Mouse (Mus musculus) ES-E14 (cell line): ENCODE data around the gene Agap1. TPM values are rescaled to one million over a fixed set of nuclear protein-coding genes. Genes with fewer than 3 reads are reported as not detected.

Experiments
- DNase-seq: peaks from one replicate; pipeline ENCODE4 v3.0.0-alpha.2; 2013; ENCODE audit warnings: low read depth, low spot score
- H3K27ac ChIP-seq: 2 replicates; pipeline ENCODE4 v1.5.1; 2012; ENCODE audit warnings: low read depth, mild to moderate bottlenecking, low read length, moderate library complexity, mixed read lengths; ENCODE audit not compliant: poor library complexity, insufficient read depth, severe bottlenecking
- H3K36me3 ChIP-seq: 2 replicates; pipeline ENCODE4 v1.6.1; 2012; ENCODE audit warnings: mild to moderate bottlenecking, low read length, moderate library complexity, mixed read lengths; ENCODE audit not compliant: control insufficient read depth, poor library complexity, insufficient read depth, severe bottlenecking
- H3K4me1 ChIP-seq, 2 experiments: fragments of 150-350 bp in 1 of 2; sonication (generic) in 1 of 2; 2 replicates each; pipeline ENCODE4 v1.6.1; 2012; ENCODE audit warnings: low read length in 2 of 2, mild to moderate bottlenecking in 1 of 2, mixed read lengths in 1 of 2; ENCODE audit not compliant: control insufficient read depth in 2 of 2, insufficient read depth in 2 of 2, poor library complexity in 1 of 2
- H3K4me3 ChIP-seq, 2 experiments: fragments of 150-350 bp in 1 of 2; sonication (generic) in 1 of 2; 2 replicates each; pipeline ENCODE4 v1.5.1; 2012; ENCODE audit warnings: low read length in 2 of 2, low read depth in 1 of 2, mild to moderate bottlenecking in 1 of 2, mixed read lengths in 1 of 2; ENCODE audit not compliant: insufficient read depth in 1 of 2, poor library complexity in 1 of 2, severe bottlenecking in 1 of 2
- H3K9ac ChIP-seq: 2 replicates; pipeline ENCODE4 v1.6.1; 2012; ENCODE audit warnings: low read depth, mild to moderate bottlenecking, low read length, mixed read lengths; ENCODE audit not compliant: poor library complexity, insufficient read depth, severe bottlenecking
- H3K9me3 ChIP-seq: fragments of 150-350 bp; sonication (generic); 2 replicates; pipeline ENCODE4 v1.6.1; 2012; ENCODE audit warnings: low read depth, mild to moderate bottlenecking, low read length; ENCODE audit not compliant: control insufficient read depth, insufficient read depth
- CHD2 ChIP-seq: IDR thresholded peaks from 2 replicates; pipeline ENCODE4 v1.6.1; 2014; ENCODE audit warnings: mild to moderate bottlenecking, low read depth, low read length, inconsistent platforms
- HCFC1 ChIP-seq: IDR thresholded peaks from 2 replicates; pipeline ENCODE4 v1.6.1; 2012; ENCODE audit warnings: low read length, inconsistent platforms, borderline replicate concordance; ENCODE audit not compliant: insufficient read depth
- MAFK ChIP-seq: IDR thresholded peaks from 2 replicates; pipeline ENCODE4 v1.6.1; 2014; ENCODE audit warnings: mild to moderate bottlenecking, low read depth, low read length, inconsistent platforms; ENCODE audit not compliant: insufficient read depth
- ZC3H11A ChIP-seq: IDR thresholded peaks from 2 replicates; pipeline ENCODE4 v1.6.1; 2012; ENCODE audit warnings: low read depth, mild to moderate bottlenecking, inconsistent platforms, low read length, borderline replicate concordance
- ZNF384 ChIP-seq: IDR thresholded peaks from 2 replicates; pipeline ENCODE4 v1.6.1; 2012; ENCODE audit warnings: low read depth, low read length, inconsistent platforms
- in situ Hi-C, 2 experiments: fragments of 600-800 bp; cut with MboI; formaldehyde crosslinking; loops; one replicate each; pipeline ENCODE4 v1.15.1; 2025; ENCODE audit warnings: low sequenced_read_pairs in 2 of 2, inconsistent platforms in 1 of 2; ENCODE audit not compliant: unreplicated experiment in 2 of 2
- total RNA-seq: library from RNA; depleted of rRNA; stranded (reverse); fragments of 300-350 nt; gene quantifications from 2 replicates; pipeline ENCODE4 v1.2.3, GENCODE M21; 2012

Gene Agap1
- total RNA-seq, 1 experiment: 19.8 TPM

GRCm38 (mm10) chr1:89927061-89927661, 472.6 kb downstream of the Agap1 start:
- in situ Hi-C loops: loop anchor here in 1 of 2 experiments (25.0 kb wide), 1 partner anchor 165 kb away; no protein-coding TSS in a partner anchor
- H3K9ac ChIP-seq: peak overlapping the region; percentile 25; the same call in 1 of the 2 replicates
- no peak for DNase-seq
- no peak overlapping the region for H3K27ac ChIP-seq
- H3K4me3 ChIP-seq: peak overlapping the region; percentile 38 to 88
- TF ChIP-seq MAFK: no peak
- TF ChIP-seq ZNF384: no peak
- no peak for TF ChIP-seq HCFC1
- TF ChIP-seq CHD2: no peak
- no peak for TF ChIP-seq ZC3H11A
- peaks cover 15% of the 10 kb centered on the region for H3K36me3 ChIP-seq
- no peaks in the 10 kb centered on the region for H3K9me3 ChIP-seq
- peaks cover 8 to 23% of the 10 kb centered on the region in 2 experiments for H3K4me1 ChIP-seq

GRCm38 (mm10) chr1:89928676-89929075, 474.1 kb downstream of the Agap1 start:
- in situ Hi-C loops: loop anchor here in 1 of 2 experiments (25.0 kb wide), 1 partner anchor 166 kb away; no protein-coding TSS in a partner anchor
- TF ChIP-seq MAFK (no peak), CHD2 (no peak), ZNF384 (no peak), HCFC1 (no peak), ZC3H11A (no peak)
- DNase-seq: no peak
- no peak overlapping the region for H3K27ac ChIP-seq
- peak overlapping the region; percentile 84 to 88; a peak in 3 of 4 replicates for H3K4me3 ChIP-seq
- peaks cover 6 to 18% of the 10 kb centered on the region in 2 experiments; a peak in 3 of 4 replicates for H3K4me1 ChIP-seq
- peak overlapping the region; percentile 38; the same call in 1 of the 2 replicates for H3K9ac ChIP-seq
- no peaks in the 10 kb centered on the region for H3K9me3 ChIP-seq
- peaks cover 15% of the 10 kb centered on the region for H3K36me3 ChIP-seq

GRCm38 (mm10) chr1:89929181-89929580, 474.6 kb downstream of the Agap1 start:
- H3K4me3 ChIP-seq: peak overlapping the region; percentile 84 to 88
- peaks cover 3 to 18% of the 10 kb centered on the region in 2 experiments; a peak in 3 of 4 replicates for H3K4me1 ChIP-seq

GRCm38 (mm10) chr1:89929721-89930505, 475.3 kb downstream of the Agap1 start:
- Histone ChIP-seq H3K4me3 (peak overlapping the region; percentile 84 to 88), H3K9ac (peak overlapping the region; percentile 87), H3K27ac (peak overlapping the region; percentile 30; the same call in 1 of the 2 replicates), H3K9me3 (no peaks in the 10 kb centered on the region), H3K36me3 (peaks cover 17% of the 10 kb centered on the region), H3K4me1 (peaks cover 2 to 13% of the 10 kb centered on the region in 2 experiments; a peak in 3 of 4 replicates)
- no peak for DNase-seq
- TF ChIP-seq HCFC1: no peak
- TF ChIP-seq CHD2: no peak
- TF ChIP-seq ZNF384: no peak
- no peak for TF ChIP-seq ZC3H11A
- TF ChIP-seq MAFK: no peak
- in situ Hi-C loops: loop anchor here in 1 of 2 experiments (25.0 kb wide), 1 partner anchor 168 kb away; no protein-coding TSS in a partner anchor

More at GRCm38 (mm10) chr1:89929181-89929580, 474.6 kb downstream of the Agap1 start:
- Histone ChIP-seq H3K9ac (peak overlapping the region; percentile 38; the same call in 1 of the 2 replicates), H3K36me3 (peaks cover 15% of the 10 kb centered on the region), H3K27ac (no peak overlapping the region), H3K9me3 (no peaks in the 10 kb centered on the region)
- no peak for DNase-seq
- in situ Hi-C loops: loop anchor here in 1 of 2 experiments (25.0 kb wide), 1 partner anchor 167 kb away; no protein-coding TSS in a partner anchor
- TF ChIP-seq MAFK (no peak), ZNF384 (no peak), CHD2 (no peak)
